Mouse (Mus musculus): Measurements from ENCODE around the gene Itga6.
"Not testable (repeated sequence)": the region's sequence is repeated elsewhere in the genome, so short reads cannot be mapped to it uniquely, and the experiment has no call there.

Itga6 gene

DNA sequence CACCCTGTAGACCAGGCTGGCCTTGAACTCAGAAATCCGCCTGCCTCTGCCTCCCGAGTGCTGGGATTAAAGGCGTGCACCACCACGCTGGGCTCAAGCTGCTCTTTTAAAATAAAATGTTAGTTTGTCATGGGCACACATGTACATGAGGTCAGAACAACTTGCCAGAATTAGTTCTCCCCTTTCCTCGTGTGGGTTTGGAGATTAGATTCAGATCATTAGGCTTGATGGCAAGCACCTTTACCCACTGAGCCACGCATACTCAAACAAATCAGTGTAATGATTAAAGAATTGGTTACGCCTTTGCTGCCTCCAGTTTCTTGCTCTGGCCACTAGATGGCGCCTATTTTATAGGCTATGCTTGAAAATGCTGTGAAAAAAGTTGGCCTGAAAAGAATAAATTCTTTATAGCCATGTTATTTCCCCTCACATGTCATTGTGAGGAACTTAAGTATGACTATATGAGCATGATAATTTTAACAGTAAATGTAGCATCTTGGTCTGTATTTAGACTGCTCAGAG is 153.0 kb downstream of the Itga6 start:
- peak; percentile 17 for DNase-seq

DNA sequence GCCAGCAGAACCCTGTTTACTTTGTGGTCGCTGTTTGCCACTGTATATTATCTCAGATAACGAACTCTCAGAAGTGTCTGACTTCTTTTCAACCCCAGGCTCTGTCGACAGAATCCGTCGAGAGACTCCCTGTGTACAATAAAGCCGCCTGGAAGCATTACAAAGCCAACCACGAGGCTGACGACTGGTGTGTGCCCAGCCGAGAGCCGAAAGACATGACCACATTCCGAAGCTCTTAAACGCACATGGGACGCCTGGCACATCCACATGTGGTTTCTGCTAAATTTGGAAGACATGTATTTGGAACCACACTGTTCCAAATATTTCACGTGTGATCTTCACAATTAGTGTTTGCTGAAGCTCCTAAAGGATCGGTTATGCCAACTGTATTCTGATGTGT is 154.5 kb downstream of the Itga6 start:
- DNase-seq, result no peak

DNA sequence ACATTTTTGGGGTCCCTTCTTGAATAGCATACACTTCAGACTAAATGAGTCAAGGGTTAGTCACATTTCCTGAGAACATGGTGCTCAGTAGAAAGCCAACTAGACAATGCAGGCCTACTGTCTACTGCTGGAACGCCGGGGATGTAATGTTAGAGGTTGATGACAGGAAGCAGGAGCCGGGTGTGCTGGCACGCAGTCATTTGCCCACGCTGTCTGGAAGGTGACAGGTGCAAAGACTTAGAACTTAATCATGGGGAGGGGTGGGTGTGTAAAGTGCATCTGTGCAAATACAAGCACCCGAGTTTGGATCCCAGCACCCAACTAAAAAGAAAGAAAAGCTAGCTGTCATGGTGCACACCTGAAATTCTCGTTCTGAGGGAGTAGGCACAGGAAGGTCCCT is 159.7 kb downstream of the Itga6 start:
- no peak for DNase-seq

DNA sequence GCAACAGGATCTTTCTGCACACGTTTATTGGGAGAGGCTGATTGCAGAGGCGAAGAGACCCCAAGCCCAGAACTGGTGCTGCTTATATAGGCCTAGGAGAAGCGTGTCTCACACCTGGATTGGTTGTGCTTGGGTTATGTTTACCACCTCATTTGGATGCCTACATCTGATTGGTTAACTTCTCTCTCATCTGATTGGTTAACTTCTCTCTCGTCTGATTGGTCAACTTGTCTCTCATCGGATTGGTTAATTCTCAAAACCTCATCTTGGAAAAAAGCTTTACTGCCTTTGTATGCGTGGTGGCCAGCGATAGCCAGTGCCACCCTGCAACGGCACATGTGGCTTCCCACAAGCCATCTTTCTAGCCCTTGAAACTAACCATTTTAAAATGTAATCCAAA is 160.9 kb downstream of the Itga6 start:
- DNase-seq, result not testable (repeated sequence)

All from right cerebral cortex, postnatal 25 days (tissue).